Mouse (Mus musculus): ENCODE measurements at regions not wholly inside any gene's neighbourhood (a gene's known extent, or its start where the extent isn't known, plus 50 kb on each side); places are given as distances from the start of the nearest gene placed in this dataset.
"Not testable (repeated sequence)": the region's sequence is repeated elsewhere in the genome, so short reads cannot be mapped to it uniquely, and the experiment has no call there.

DNA sequence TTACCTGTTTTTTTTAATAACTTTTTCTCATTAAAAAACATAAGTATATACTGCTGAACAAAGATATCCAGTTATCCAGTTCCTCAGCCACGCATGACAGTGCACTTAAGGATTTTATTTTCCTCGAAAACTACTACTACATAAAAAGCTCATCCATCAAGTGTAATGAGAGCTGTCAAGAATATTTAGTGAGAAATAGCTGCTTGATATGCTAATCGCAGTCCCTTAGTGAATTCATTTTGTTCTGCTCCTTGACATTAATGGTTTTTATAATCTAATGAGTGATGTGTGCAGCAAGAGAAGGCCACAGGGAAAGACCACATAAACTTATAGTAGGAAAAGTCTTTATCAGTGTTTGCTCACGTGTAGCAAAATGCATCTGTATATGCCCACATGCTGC, 754.0 kb upstream of the Slc39a10 start:
- DNase-seq (ENCODE audit: low read depth, low spot score): no peak

DNA sequence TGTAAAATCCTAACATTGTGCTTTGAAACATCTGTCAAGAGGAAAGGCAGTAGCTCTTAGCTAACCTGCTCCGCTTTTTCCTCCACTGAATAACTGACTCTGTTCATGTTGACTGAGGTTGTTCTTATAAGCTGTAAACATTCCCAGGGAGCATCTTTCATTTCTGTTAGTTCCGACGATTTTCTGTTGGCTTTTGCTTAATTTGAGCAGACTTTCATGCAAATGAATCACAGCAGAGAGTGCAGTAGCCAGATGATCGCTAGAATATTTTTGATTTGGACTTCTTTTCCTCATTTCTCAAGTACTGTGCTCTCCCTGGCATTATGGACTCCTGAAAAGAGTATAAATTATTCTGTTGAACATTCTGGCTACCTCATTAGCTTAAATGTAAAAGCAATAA, 713.9 kb upstream of the Slc39a10 start:
- no peak for DNase-seq (ENCODE audit: low read depth, low spot score)

DNA sequence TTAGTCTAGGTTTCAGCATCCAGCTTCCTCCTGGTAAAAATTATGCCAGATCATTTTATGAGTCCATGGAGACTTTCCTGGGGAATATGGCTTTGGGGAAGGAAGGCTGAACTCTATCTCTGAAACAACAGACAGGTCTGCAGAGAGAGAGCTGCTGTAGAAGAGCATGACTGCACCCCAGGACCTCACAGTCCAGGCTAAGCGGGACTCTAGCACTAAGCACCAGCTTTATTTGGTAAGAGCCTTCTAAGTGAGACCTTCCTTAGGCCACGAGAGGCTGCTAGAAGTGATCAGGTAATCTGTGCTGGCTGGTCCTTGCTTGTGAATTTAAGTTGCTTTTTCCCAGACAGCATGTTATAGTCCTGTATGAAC, 711.3 kb upstream of the Slc39a10 start:
- no peak for DNase-seq (ENCODE audit: low read depth, low spot score)

DNA sequence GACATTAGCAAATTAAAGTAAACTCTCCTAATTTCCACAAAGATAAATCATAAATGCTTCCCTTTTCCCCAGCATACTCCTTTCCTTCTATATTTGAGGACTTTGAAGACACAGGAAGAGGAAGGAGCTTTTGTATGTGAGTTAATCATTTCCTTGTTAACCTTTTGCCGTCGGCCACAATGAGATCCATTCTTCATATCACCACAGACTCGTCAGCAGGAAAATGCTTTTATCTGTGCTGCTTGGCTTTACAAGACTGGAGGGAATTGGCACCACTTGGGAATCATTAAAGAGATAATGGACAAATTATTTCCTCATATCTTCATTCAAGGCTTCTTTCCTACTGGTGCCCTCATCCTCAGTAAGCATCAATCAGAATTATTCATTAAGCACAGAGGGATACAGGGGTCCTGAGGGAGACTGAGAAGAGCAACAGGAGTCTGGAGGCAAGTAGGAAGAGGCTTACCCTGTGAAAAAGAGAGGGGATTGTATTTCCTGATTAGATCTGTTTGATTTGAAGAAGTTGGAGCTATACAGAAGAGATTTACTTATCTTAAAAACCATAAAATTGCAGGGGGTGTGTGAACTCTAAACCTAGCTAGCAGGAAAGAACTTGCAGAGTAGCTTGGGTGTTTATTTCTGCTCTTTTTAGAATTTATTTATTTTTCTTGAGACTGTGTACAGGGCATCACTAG, 710.8 kb upstream of the Slc39a10 start:
- DNase-seq (ENCODE audit: low read depth, low spot score): no peak

DNA sequence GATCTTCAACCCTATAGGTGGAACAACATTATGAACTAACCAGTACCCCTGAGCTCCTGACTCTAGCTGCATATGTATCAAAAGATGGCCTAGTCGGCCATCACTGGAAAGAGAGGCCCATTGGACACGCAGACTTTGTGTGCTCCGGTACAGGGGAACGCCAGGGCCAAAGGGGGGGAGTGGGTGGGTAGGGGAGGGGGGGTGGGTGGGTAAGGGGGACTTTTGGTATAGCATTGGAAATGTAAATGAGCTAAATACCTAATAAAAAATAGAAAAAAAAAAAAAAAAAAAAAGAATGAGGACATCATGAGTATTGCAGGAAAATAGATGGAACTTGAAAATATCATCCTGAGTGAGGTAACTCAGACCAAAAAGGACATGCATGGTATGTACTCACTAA, 701.0 kb upstream of the Slc39a10 start:
- DNase-seq (ENCODE audit: low read depth, low spot score): not testable (repeated sequence)

DNA sequence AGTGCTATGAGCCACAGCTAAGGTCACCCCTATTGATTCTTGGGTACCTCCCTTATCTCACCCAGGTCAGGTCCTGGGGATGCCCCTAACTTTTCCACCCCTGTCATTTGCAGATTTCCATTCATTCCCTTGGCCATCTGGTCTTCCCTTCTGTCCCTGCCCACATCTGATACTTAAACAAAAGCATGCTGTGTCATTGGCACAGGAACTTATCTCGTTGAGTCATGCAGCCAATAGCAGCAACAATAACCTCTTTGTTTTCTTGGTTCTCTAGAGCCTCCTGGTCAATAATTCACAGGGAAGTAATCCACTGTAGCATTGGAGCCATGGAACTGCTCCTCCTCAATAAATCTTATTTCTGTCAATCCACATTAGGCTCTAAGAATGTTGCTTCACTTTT, 653.0 kb upstream of the Slc39a10 start:
- DNase-seq (ENCODE audit: low read depth, low spot score): no peak

DNA sequence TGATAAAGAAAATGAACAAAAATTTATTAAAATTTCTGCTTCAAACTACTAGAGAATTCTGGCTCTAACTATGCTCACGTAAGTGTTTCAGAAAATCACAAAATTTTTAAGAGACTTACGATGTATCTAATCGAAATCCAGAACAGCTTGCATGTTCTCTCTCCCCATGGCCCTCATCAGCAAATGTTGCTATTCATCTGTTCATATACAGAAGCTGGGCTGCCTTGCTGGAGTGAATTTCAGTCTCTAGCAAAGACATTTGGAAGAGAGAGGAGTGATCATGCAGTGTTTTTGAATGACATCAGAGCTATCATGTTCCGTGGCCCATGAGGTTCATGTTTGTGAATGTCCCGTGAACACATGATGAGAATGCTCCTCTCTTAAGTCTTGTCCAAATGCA, 618.8 kb upstream of the Slc39a10 start:
- DNase-seq (ENCODE audit: low read depth, low spot score): no peak

DNA sequence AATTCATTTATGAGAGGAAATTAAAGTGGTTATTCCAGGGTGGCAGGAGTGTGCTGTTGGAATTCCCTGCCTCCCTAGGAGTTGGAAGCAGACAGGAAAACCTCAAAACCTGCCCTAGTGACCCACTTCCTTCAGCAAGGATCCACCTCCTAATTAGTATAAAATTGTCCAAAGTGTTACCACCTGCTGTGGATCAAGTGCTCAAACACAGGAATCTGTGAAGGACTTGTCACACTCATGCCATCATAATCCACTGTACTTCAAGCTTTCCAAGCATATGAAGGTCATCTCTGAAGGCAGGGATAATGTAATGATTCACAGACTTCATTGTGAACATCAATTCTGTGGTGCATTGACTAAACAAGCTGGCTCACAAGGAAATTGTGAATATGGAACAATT, 615.1 kb upstream of the Slc39a10 start:
- no peak for DNase-seq (ENCODE audit: low read depth, low spot score)

DNA sequence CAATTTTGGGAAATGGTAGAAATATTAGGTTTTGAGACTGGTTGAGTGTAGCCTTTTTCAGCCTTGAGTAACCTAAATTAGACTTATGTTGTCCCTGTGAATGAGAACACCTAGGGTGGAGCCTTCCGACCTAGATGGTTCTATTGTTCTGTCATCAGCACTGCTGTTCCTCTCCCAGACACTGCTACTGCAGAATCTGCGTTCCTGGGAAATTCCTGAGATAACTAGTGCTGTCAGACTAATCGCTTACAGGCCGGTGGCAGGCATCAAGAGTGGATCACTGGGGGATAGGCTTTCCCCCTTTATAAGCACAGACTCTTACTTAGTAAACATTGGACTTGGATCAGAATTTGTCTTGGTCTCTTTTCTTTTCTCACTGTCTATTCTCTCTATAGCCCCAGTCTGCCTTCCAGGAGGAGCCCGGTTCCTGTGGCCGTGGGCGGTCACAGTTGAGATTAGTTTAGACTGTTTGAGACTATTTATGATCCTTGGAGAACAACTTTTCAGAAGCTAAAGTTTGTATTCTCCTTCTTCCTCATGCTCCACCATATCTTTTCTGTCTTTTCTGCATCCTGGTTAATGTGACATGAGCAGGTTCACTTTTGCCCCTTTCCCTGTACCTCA, 596.0 kb upstream of the Slc39a10 start:
- DNase-seq (ENCODE audit: low read depth, low spot score): no peak

DNA sequence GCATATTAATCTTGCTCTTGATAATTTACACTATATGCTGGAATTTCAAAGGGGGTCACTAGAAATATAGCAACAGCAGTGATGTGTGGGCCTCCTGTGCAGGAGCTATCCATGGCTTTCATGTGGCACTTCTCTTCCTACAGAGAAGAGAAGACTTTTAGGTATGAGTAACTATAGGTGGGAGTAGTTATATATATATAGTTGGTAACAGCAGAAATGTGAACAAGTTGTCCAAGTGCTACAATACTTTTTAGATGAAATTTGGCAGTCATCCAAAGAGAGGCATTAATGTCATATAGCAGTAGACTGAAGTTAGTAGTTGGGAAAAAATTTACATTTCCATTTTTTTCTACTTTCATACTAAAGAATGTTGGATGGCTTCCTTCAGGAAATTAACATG, 593.4 kb upstream of the Slc39a10 start:
- no peak for DNase-seq (ENCODE audit: low read depth, low spot score)

DNA sequence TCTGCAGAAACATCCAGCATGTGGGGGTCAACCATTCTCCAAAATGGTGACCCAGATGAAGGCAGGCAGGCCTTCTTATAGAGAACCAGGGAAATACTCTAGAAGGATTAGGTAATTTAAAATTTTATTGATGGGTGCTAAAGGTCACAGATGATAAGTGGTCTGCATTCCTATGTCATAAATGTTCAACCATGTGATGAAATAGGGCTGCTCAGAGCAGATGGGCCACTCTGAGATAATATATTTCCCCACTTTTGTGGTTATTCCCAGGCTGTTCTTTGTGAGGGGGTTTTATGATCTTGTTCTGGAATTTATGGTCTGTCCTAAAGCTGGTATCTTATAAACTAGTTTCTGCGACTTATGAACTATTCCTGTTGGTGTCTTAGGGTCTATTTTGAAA, 586.4 kb upstream of the Slc39a10 start:
- DNase-seq (ENCODE audit: low read depth, low spot score): no peak

DNA sequence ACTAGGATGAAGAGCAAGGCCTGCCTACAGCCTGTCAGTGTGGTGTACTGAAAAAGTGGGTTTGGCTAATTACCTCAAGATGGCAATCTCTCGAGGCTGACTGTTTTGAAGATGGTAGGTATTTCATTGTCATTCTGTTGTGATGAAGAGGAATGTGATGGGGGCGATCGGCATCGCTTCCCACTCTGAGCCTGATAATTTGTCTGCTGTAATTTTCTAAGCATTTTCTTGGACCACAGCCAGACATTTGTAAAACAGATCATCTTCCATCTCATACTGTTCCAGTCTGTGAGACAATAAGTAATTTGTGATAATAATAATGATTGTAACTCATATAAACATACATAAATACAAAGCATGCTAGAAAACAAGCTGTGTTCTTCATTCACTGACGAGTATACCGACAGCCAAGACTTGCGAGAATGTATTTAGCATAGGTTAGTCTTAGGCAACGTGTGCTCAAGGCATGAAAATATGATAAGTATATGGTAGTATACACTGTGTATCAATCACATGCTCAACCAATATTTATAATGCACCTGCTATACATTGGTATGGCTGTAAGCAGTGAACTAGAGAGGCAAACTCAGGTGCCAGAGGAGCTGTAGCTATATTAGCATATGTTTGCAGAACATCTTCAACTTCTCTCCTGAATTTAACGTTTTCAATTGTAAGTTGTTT, 574.1 kb upstream of the Slc39a10 start:
- DNase-seq (ENCODE audit: low read depth, low spot score): no peak

DNA sequence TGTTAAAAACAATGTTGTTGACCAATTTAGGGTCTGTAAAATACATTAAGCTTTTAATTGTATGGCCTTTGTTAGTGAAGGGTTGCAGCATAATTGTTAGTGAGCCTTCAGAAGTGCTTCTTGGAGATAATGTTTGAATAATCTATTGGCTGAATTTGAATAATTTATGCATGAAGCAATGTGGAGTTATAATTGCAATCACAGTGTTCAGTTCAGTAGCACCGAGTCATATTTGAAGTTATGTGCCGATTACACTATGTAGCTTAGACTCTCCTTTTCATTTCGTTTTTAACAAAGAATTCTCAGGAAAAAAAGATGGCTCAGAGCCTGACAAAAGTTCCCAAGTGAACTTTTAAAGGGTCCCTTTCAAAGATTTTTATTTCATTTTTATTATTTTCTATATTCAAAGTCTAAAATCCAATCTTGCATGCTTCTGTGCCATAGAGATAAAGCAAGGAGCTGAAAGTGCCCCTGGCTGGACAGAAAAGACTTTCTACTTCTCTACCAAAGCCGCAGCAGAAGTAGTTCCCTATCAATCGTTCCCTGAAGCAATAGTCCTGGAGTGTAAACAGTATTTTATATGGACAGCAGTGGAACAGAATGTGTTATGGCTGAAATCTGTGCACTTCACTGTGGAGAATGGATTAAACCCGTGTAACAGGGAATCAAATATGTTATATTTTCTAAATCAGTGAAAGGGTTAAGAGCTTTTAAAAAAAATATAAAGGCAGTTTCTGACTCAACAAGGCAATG, 556.3 kb upstream of the Slc39a10 start:
- DNase-seq (ENCODE audit: low read depth, low spot score): no peak

DNA sequence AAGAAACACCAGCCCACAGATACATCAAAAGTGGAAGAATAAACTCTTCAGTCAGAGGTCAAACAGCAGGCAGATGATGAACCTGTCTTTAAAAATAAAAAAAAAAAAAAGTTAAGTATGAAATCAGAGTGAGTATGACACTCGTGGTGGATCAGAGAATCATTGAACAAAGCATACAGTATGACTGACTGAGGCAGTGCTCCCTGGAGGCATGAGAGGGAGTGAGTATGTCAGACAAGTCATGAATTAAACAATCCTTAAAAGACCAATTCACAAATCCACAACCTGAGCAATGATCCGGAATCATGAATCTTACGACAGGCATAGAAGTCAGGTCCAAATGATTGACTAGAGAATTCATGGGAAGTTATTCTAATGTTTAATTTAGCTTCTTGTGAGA, 555.4 kb upstream of the Slc39a10 start:
- no peak for DNase-seq (ENCODE audit: low read depth, low spot score)

DNA sequence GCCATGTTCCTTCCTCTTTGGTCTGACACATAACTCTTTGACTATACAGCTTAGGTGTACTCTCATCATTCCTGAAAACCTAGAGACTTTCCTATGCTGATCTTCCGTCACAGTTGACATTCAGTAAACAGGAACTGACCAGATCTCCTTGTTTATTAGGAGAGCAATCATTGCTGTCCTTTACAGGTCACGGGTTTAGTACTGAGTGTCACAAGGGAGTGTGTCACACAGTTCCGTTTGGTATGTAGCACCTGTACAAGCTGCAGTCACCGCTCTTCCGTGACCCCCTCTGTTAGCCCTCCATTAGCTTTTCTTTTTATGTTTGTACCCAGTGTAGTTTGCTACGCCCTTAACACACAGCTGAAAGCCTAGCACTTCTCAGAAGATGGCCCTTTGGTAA, 553.4 kb upstream of the Slc39a10 start:
- DNase-seq (ENCODE audit: low read depth, low spot score): peak; percentile 68

DNA sequence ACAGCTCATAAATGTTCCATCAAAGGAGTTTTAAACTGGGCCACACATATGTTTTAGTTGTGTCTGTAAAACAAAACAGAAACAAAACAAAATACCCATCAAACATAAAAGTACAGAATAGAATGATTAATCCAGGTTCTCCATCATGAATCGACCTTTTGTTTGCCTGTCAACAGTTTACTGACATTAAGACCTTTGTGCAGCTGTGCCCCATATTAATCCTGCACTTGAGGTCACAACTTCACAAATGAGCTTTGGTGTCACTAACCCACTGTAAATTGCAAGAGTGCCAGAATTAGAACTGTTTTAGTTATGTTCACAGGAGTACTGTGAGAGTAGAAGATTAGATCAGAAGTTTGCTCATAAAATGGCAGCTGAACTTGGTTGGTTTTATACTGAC, 540.2 kb upstream of the Slc39a10 start:
- no peak for DNase-seq (ENCODE audit: low read depth, low spot score)

DNA sequence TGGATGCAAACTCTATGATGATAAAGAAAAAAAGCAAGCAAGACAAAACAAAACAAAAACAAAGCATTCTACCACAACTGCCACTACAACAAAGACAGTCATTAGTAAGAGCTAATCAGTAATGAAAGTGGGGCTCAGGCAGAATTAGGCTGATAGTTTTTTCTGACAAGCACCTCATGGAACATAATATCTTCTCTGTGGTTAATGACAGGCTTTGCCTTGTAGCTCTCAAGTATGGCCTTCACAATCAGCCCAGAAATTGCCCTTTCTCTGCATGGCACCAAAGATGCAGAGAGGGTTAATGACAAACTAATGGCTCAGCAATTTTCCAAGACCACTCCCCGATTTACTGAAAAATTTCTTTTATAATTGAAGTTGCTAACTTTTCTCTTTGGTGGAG, 512.5 kb upstream of the Slc39a10 start:
- DNase-seq (ENCODE audit: low read depth, low spot score): no peak

DNA sequence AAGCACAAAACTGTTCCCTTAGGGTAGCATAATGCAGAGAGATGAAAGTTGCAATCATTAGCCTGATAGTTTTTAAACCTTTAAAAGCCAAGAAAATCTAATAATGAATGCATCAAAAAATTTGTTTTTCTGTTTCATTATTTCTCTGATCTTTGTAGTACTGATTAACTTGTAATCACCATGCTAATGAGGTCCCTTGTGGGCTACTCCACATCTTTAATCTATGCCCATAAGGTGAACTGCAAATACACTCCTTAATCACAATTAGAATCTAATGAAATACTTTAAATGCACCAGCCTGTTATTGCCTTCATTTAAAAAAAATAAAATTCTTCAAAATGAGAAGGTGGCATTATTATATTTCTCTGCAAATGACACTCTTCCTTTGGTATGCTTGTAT, 493.9 kb upstream of the Slc39a10 start:
- DNase-seq (ENCODE audit: low read depth, low spot score): no peak

DNA sequence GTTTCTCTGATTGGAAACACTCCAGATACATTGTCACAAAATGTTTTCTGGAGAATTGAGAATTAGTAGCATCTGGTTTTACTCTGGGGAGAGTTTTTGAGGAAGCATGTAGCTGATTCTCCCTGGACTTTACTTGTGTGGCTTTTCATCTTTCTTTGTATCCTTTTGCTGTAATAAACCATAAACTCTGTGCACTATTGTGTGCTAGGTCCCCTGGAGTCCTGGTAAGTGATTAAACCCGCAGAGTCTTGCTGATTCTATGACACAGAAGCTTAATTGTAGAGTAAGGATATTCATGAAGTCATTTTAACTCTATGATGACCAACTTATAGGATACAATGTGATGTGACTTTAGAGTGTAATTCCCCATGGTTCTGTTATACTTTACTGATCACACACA, 486.1 kb upstream of the Slc39a10 start:
- DNase-seq (ENCODE audit: low read depth, low spot score): no peak

DNA sequence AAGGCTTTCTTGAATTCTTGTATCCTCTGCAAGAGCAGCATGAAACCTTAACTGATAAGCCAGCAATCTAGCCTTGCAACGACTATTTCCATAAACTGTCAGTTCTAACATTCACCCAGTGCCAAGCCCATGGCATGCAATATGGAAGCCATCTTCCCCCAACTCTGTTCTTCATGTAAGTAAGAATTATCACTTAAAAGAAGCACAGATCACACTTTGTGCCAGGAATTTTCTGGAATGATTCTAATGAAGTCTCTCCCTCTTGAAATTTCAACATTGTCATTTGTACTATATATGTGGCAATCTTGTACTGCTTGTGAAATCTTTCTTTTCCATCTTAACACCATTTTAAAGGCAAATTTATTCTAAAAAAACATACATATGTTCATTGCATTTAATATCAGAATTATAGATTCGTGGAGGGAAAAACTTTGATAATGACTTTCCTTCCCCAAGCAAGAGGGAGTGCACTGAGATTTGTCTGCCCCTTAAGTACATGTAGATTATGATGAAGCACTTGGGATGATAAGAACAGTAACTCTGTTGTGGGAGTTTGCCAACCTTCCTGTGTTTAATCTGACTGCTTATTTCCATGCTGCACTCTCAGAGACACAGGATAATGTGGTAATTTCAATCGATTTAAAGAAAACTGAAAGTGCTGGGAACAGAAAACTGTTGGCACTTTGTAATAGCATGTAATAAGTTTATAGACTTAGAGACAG, 447.2 kb upstream of the Slc39a10 start:
- no peak for DNase-seq (ENCODE audit: low read depth, low spot score)

DNA sequence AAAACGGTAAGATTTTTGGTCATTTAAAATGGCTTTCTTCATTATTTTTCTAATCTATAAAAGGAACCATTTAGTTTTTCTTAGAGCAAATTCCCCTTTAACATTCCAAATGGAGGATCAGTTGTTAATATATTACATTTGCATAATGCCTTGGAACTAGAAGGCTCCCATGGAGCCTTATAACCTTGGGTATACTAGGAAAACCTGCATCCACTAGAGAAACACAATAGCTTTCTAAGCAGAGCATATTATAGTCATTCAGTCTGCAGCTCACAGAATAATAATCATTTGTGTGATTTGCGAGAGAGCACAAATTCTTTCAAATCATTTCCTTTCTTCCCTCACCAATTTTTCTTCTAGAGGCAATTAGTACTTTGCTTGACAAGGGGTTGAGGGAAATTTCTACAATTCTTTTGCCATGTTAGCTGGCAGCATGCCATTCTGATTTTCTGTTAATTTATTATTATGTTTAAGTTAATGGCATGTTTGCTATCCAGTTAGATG, 418.0 kb upstream of the Slc39a10 start:
- no peak for DNase-seq (ENCODE audit: low read depth, low spot score)

DNA sequence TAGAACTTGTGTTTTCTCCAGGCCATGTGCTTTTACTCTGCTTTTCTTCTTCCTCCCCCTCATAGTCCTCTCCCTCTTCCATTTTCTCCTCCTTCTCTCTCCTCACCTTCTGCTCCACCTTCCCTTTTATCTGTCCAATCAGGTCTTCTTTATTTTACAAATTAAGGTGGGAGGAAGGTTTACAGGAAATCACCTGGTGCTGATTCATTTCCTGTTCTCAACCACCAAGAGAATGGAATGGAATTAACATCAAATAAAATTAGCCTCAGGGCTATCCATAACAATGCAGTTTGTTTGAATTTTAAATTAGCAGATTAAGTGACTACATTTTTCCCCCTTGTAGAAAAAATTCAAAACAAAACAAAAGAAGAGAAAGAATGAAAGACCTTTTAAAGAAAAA, 414.3 kb upstream of the Slc39a10 start:
- no peak for DNase-seq (ENCODE audit: low read depth, low spot score)
